Mouse (Mus musculus): ENCODE measurements at regions not wholly inside any gene's neighbourhood (a gene's known extent, or its start where the extent isn't known, plus 50 kb on each side); places are given as distances from the start of the nearest gene placed in this dataset.

- TF ChIP-seq CTCF (IDR thresholded peaks at IDR 0.05; ENCODE audit: low read depth) = no peak
- TF ChIP-seq EP300 (IDR thresholded peaks at IDR 0.05; ENCODE audit: low read depth) = no peak
Measured at GRCm38 (mm10) chr9:41593998-41594397, 432.5 kb upstream of the Ubash3b start.
